Mouse (Mus musculus): ENCODE data around the gene Pappa.

Gene Pappa

GRCm38 (mm10) chr4:65269996-65270395, 146.0 kb downstream of the Pappa start:
- no peak for DNase-seq (ENCODE audit: low read depth in 1 of 2, low spot score in 2 of 2)

- DNase-seq (ENCODE audit: low read depth in 1 of 2, low spot score in 2 of 2): no peak
Measured at GRCm38 (mm10) chr4:65272295-65272694, 148.3 kb downstream of the Pappa start.

GRCm38 (mm10) chr4:65273299-65273851, 149.4 kb downstream of the Pappa start:
- no peak for DNase-seq (ENCODE audit: low read depth in 1 of 2, low spot score in 2 of 2)

- DNase-seq (ENCODE audit: low read depth in 1 of 2, low spot score in 2 of 2): no peak
Measured at GRCm38 (mm10) chr4:65278451-65279271, 154.7 kb downstream of the Pappa start.

- DNase-seq (ENCODE audit: low read depth in 1 of 2, low spot score in 2 of 2): no peak
Measured at GRCm38 (mm10) chr4:65279272-65279653, 155.3 kb downstream of the Pappa start.

GRCm38 (mm10) chr4:65279979-65280677, 156.2 kb downstream of the Pappa start:
- DNase-seq (ENCODE audit: low read depth in 1 of 2, low spot score in 2 of 2): no peak

GRCm38 (mm10) chr4:65280888-65281287, 156.9 kb downstream of the Pappa start:
- DNase-seq (ENCODE audit: low read depth in 1 of 2, low spot score in 2 of 2): no peak

- DNase-seq (ENCODE audit: low read depth in 1 of 2, low spot score in 2 of 2): no peak
Measured at GRCm38 (mm10) chr4:65283611-65284010, 159.6 kb downstream of the Pappa start.

GRCm38 (mm10) chr4:65285165-65285564, 161.2 kb downstream of the Pappa start:
- no peak for DNase-seq (ENCODE audit: low read depth in 1 of 2, low spot score in 2 of 2)

GRCm38 (mm10) chr4:65289247-65289646, 165.3 kb downstream of the Pappa start:
- no peak for DNase-seq (ENCODE audit: low read depth in 1 of 2, low spot score in 2 of 2)

- no peak for DNase-seq (ENCODE audit: low read depth in 1 of 2, low spot score in 2 of 2)
Measured at GRCm38 (mm10) chr4:65295741-65296140, 171.8 kb downstream of the Pappa start.

- DNase-seq (ENCODE audit: low read depth in 1 of 2, low spot score in 2 of 2): no peak
Measured at GRCm38 (mm10) chr4:65296356-65296967, 172.5 kb downstream of the Pappa start.

GRCm38 (mm10) chr4:65296968-65297499, 173.1 kb downstream of the Pappa start:
- DNase-seq (ENCODE audit: low read depth in 1 of 2, low spot score in 2 of 2): no peak

GRCm38 (mm10) chr4:65298212-65299181, 174.5 kb downstream of the Pappa start:
- no peak for DNase-seq (ENCODE audit: low read depth in 1 of 2, low spot score in 2 of 2)

- DNase-seq (ENCODE audit: low read depth in 1 of 2, low spot score in 2 of 2): no peak
Measured at GRCm38 (mm10) chr4:65299365-65299764, 175.4 kb downstream of the Pappa start.

GRCm38 (mm10) chr4:65300431-65300830, 176.5 kb downstream of the Pappa start:
- no peak for DNase-seq (ENCODE audit: low read depth in 1 of 2, low spot score in 2 of 2)

GRCm38 (mm10) chr4:65302666-65303065, 178.7 kb downstream of the Pappa start:
- DNase-seq (ENCODE audit: low read depth in 1 of 2, low spot score in 2 of 2): no peak

GRCm38 (mm10) chr4:65317877-65318525, 194.0 kb downstream of the Pappa start:
- DNase-seq (ENCODE audit: low read depth in 1 of 2, low spot score in 2 of 2): no peak

GRCm38 (mm10) chr4:65321340-65321739, 197.4 kb downstream of the Pappa start:
- DNase-seq (ENCODE audit: low read depth in 1 of 2, low spot score in 2 of 2): no peak

- no peak for DNase-seq (ENCODE audit: low read depth in 1 of 2, low spot score in 2 of 2)
Measured at GRCm38 (mm10) chr4:65321959-65322358, 198.0 kb downstream of the Pappa start.

All from monocyte, adult 2 months (primary cell).